Mouse (Mus musculus) hindlimb bud, embryonic 11.5 days (tissue): ENCODE measurements around the gene Gm3500.
"Not testable (repeated sequence)": the region's sequence is repeated elsewhere in the genome, so short reads cannot be mapped to it uniquely, and the experiment has no call there.

ENCODE experiments used
- DNase-seq: peaks from one replicate; pipeline ENCODE4 v3.0.0-alpha.2; 2012; ENCODE audit warnings: low read depth, low spot score; ENCODE audit errors: extremely low spot score

The Gm3500 gene

DNA sequence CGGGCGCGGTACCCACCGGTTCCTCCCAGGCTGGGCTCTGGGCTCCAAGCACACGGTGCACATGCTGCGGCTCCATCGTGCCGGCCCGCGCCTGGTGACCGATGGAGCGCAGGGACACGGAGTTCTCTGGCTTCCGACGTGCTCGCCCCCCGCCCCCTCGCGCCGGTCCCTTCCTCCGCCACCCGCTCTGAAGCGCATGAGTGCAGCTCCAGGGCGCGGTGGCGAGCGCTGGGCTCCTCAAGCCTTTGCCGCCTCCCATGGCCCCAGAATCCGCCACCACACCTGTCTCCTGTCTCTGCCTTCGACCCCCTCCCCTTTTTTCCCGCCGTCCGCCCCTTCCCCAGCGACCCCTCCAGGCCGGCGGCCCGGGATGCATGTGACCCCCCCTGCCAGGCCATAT is at the start of gene Gm3500:
Gene Gm3500, minus strand, starts transcription at position 101 of the 400 bp plus-strand sequence.
- DNase-seq: not testable (repeated sequence)

DNA sequence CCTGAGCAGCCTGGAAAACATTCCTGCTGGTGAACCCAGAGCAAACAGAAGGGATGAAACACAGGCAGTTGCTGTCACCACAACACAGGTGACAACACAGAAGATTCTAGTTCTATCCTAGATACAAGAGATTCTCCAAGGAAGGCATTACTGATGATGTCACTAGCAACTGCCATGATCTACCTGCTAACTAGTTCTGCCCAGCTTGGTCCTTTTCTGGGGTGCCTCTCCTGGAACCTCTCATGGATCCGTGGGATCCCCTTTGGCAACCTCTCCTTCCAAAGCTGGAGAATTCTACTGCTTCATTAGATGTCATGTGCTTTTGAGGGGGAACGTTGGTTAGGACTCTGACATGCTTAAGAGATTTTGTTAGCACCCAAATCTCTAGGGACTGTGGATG is 54.0 kb downstream of the Gm3500 start, which contains the start of gene Gm3542:
Gene Gm3542, minus strand, starts transcription at position 101 of the 400 bp plus-strand sequence.
- DNase-seq: not testable (repeated sequence)
